Mouse (Mus musculus): ENCODE measurements around the gene B3gnt7. TPM values are rescaled to one million over a fixed set of nuclear protein-coding genes. Genes with fewer than 3 reads are reported as not detected.

The B3gnt7 gene
- total RNA-seq, 2 experiments from 2014 or later = 0.42 to 0.75 TPM

- DNase-seq = no peak
Measured at GRCm38 (mm10) chr1:86343969-86344861, 41.6 kb downstream of the B3gnt7 start.

GRCm38 (mm10) chr1:86345069-86345468 is 42.4 kb downstream of the B3gnt7 start:
- no peak for DNase-seq

DNA sequence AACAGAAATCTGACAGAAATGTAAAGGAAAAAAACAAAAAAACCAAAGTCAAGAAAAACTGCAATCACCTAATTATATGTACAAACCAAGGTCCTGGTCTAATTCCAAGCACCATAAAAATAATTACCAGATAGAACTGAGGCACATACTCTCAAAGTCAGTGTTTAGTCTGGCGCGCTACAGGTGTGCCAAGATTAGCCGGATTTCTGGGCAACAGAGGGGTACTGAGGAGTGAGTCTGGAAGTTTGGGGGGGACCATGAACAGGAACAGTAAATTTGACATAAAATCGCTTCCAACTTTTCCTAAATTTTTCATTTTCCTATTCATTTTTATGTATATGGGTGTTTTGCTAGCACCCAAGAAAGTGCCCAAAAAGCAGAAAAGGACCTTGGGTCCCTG is 43.3 kb downstream of the B3gnt7 start:
- no peak for DNase-seq

DNA sequence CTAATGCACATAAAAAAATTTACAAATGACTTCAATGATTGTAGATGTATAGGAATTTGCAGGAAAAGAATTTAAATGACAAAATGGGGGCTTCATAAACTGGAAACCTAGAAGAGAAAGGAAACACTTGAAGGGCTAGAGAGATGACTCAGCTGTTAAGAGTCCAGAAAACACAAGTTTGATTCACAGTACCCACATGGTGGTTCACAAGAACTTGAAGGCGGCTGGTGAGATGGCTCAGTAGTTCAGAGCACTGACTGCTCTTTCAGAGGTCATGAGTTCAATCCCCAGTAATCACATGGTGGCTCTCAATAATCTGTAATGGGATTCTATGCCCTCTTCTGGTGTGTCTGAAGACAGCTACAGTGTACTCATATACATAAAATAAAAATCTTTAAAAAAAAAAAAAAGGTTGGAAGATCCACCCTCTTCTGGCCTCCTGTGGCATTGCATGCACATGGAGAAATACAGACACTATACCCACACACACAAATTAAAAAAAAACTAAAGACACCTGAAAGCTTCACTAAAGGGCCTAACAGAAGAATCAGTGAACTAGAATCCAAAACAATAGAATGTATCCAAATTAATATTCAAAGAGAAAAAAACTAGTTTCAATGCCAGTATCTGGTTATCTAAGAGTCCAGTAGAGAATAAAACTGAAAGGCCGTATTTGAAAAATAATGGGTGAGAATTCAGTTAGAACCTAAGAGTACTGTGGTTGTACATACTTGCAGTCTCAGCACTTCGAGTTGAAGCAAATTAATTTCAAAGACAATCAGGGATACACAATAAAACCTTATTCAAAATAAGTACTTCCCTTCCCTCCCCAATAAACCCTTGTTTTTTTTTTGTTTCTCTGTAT is 44.5 kb downstream of the B3gnt7 start:
- no peak for DNase-seq

DNA sequence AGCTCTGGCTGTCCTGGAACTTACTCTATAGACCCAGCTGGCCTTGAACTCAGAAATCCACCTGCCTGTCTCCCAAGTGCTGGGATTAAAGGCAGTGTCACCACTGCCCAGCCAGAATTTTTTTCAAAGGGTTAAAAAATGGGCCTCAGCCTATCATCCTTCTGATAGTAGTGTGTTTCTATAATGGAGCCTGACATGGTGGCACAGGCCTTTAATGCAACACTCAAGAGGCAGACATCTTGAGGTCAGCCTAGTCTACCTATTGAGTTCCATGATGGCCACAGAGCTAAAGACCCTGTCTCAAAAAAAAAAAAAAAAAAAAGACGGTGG is 45.0 kb downstream of the B3gnt7 start:
- DNase-seq = no peak

DNA sequence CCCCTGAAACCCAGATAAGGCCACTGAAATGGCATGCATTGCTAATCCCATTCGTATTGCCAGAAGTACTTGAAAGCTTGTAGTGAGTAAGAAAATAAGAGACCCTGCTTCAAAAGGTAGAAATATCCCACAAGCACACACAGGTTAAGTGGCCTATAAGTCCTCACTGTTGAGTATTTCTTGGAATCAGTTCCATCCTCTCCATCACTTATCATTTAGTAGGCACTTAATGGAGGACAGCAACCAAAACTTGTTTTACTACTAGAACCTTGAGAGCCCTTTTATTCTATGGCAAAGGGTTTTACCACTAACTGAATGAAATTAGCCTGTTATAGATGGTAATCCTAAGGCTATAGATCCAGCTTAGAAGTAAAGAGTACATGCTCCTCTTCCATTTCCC is 45.5 kb downstream of the B3gnt7 start:
- DNase-seq = no peak

- DNase-seq = no peak
Measured at GRCm38 (mm10) chr1:86348801-86349200, 46.2 kb downstream of the B3gnt7 start.

DNA sequence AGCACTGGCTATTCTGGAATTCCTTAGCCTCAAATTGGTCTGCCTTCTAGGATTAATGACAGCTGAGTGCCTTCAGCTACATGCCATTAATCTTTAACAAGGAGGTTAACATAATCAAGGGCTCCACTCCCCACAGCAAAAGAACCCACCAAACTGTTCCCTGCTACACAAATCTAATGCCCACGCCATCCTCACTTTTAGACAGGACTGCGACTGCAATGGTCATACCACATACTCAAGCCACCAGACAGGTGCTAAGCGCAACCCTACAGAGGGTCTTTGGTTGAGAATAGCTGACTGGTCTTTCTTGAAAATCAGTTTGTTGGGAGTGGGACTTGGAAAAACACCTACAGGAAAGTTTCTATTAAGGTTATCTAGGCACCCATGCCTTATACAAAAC is 46.6 kb downstream of the B3gnt7 start:
- no peak for DNase-seq

DNA sequence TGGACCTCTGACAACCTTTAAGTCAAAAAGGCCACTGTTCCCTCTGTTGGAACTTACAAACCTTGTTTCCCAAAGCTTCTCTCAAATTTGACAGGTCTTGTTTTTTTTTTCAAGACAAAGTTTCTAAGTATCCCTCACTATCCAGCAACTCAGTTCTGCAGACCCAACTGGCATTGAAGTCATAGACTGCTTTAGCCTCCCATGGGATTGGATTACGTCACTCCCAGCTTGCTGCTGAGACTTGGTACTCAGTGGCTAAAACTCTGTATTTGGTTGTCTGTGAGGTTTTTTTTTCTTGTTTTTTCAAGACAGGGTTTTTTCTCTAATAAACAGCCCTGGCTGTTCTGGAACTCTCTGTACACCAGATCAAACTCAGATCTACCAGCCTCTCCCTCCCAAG is 47.1 kb downstream of the B3gnt7 start:
- peak; percentile 13 to 29 for DNase-seq

- DNase-seq = no peak
Measured at GRCm38 (mm10) chr1:86350576-86350975, 47.9 kb downstream of the B3gnt7 start.

DNA sequence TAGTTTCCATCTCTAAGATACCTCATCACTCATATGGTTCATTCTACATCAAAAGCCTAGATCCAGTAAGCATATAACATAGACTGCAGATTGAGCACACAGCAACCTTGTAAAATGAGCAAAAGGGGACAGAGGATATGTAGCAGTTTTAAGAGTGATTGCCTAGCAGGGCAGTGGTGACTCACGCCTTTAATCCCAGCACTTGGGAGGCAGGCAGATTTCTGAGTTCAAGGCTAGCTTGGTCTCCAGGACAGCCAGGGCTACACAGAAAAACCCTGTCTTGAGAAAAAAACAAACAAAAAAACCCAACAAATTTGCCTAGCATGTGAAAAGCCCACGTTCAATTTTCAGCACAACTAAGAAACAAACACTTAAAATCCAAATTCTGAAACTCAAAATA is 51.6 kb downstream of the B3gnt7 start:
- DNase-seq = no peak

Small RNAs within 50 kb of the gene (microRNA-seq; reads per million reads assigned to microRNA genes)
- gene mmu-mir-3535 = 15.2 to 26.5 reads per million in 2 experiments

Other genes starting within 250 kb of the B3gnt7 start
- gene Psmd1, start 238.4 kb upstream of the B3gnt7 start, total RNA-seq (2021) = 100 to 1,000 TPM; 102 to 109 TPM
- gene Htr2b, start 190.9 kb upstream of the B3gnt7 start, total RNA-seq (2021) = under 1 TPM; 0.32 to 0.49 TPM
- 1 to 10 TPM in 1 of 2 experiments, not detected in 1; 2.0 TPM for gene Gm21972, start 169.2 kb upstream of the B3gnt7 start, total RNA-seq (2021)
- gene Armc9, start 148.1 kb upstream of the B3gnt7 start, total RNA-seq (2021) = 1 to 10 TPM; 3.1 to 3.5 TPM
- 100 to 1,000 TPM; 105 to 113 TPM for gene Ncl, start 56.6 kb downstream of the B3gnt7 start, total RNA-seq (2021)
- not detected for gene Nmur1, start 123.4 kb downstream of the B3gnt7 start, total RNA-seq (2021)
- not detected for gene Tex44, start 123.5 kb downstream of the B3gnt7 start, total RNA-seq (2021)
- 100 to 1,000 TPM; 212 TPM for gene Ptma, start 223.9 kb downstream of the B3gnt7 start, total RNA-seq (2021)